Mouse (Mus musculus) induced T-regulatory cell, adult 2 months (primary cell): ENCODE measurements at regions not wholly inside any gene's neighbourhood (a gene's known extent, or its start where the extent isn't known, plus 50 kb on each side); places are given as distances from the start of the nearest gene placed in this dataset.

Experiments used
- DNase-seq: peaks from one replicate; pipeline ENCODE4 v3.0.0-alpha.2; 2012; ENCODE audit warnings: low read depth

- no peak for DNase-seq
Measured at GRCm38 (mm10) chr3:78412669-78413419, 873.5 kb downstream of the Rapgef2 start.

- DNase-seq: no peak
Measured at GRCm38 (mm10) chr3:78411395-78411794, 874.9 kb downstream of the Rapgef2 start.

GRCm38 (mm10) chr3:78409237-78409636 is 877.1 kb downstream of the Rapgef2 start:
- no peak for DNase-seq

- DNase-seq: no peak
Measured at GRCm38 (mm10) chr3:78405760-78406467, 880.4 kb downstream of the Rapgef2 start.

GRCm38 (mm10) chr3:78358377-78358776 is 927.9 kb downstream of the Rapgef2 start:
- DNase-seq: peak; percentile 2

GRCm38 (mm10) chr3:78339891-78340290 is 946.4 kb downstream of the Rapgef2 start:
- no peak for DNase-seq

- no peak for DNase-seq
Measured at GRCm38 (mm10) chr3:78311630-78312406, 974.5 kb downstream of the Rapgef2 start.

GRCm38 (mm10) chr3:78300506-78300905 is 985.8 kb downstream of the Rapgef2 start:
- DNase-seq: no peak

- no peak for DNase-seq
Measured at GRCm38 (mm10) chr3:78291894-78292293, 994.4 kb downstream of the Rapgef2 start.

- DNase-seq: no peak
Measured at GRCm38 (mm10) chr3:78284071-78284470, 1002.2 kb downstream of the Rapgef2 start.

- DNase-seq: no peak
Measured at GRCm38 (mm10) chr3:78236920-78237319, 1049.4 kb downstream of the Rapgef2 start.

- DNase-seq: no peak
Measured at GRCm38 (mm10) chr3:78209729-78210128, 1076.6 kb downstream of the Rapgef2 start.

GRCm38 (mm10) chr3:78162601-78163000 is 1123.7 kb downstream of the Rapgef2 start:
- DNase-seq: no peak

GRCm38 (mm10) chr3:78158450-78158849 is 1127.9 kb downstream of the Rapgef2 start:
- DNase-seq: no peak
